Mouse (Mus musculus) liver, embryonic 11.5 days (tissue): ENCODE measurements around the gene Pdzrn3. TPM values are rescaled to one million over a fixed set of nuclear protein-coding genes. Genes with fewer than 3 reads are reported as not detected.

ENCODE experiments used
- ATAC-seq: fragments of 200-750 bp; cut with Nextera tagmentation; replicated peaks from 2 replicates; pipeline ENCODE4 v1.8.0; 2017; ENCODE audit warnings: moderate number of reproducible peaks, mild to moderate bottlenecking, moderate TSS enrichment, moderate library complexity; ENCODE audit not compliant: low FRiP score
- DNase-seq: peaks from one replicate; pipeline ENCODE4 v3.0.0-alpha.2; 2017; ENCODE audit warnings: low spot score
- H3K27ac ChIP-seq: fragments of 300-500 bp; sonication (generic); 2 replicates; pipeline ENCODE4 v1.5.1; 2014; ENCODE audit warnings: mild to moderate bottlenecking, low read depth, low read length, control low read depth
- H3K27me3 ChIP-seq: fragments of 300-500 bp; sonication (generic); replicated peaks from 2 replicates; pipeline ENCODE4 v1.6.1; 2014; ENCODE audit warnings: low read length, mixed read lengths; ENCODE audit not compliant: control insufficient read depth, insufficient read depth
- H3K36me3 ChIP-seq: fragments of 300-500 bp; sonication (generic); 2 replicates; pipeline ENCODE4 v1.6.1; 2014; ENCODE audit warnings: mild to moderate bottlenecking, low read length, moderate library complexity, mixed read lengths; ENCODE audit not compliant: control insufficient read depth, insufficient read depth
- H3K4me1 ChIP-seq: fragments of 300-500 bp; sonication (generic); replicated peaks from 2 replicates; pipeline ENCODE4 v1.6.1; 2014; ENCODE audit warnings: low read length, mixed read lengths; ENCODE audit not compliant: control insufficient read depth, insufficient read depth
- H3K4me2 ChIP-seq: fragments of 300-500 bp; sonication (generic); 2 replicates; pipeline ENCODE4 v1.6.1; 2014; ENCODE audit warnings: mild to moderate bottlenecking, control low read depth, moderate library complexity
- H3K4me3 ChIP-seq: fragments of 300-500 bp; sonication (generic); 2 replicates; pipeline ENCODE4 v1.5.1; 2014; ENCODE audit warnings: low read depth, low read length, control low read depth
- H3K9ac ChIP-seq: fragments of 300-500 bp; sonication (generic); 2 replicates; pipeline ENCODE4 v1.6.1; 2014; ENCODE audit warnings: low read depth, low read length, control low read depth
- H3K9me3 ChIP-seq: fragments of 300-500 bp; sonication (generic); 2 replicates; pipeline ENCODE4 v1.6.1; 2016; ENCODE audit warnings: low read length, inconsistent platforms, mixed read lengths; ENCODE audit not compliant: control insufficient read depth
- WGBS: fragments of 180-500 bp; shearing (Covaris S2); extraction: QIAGEN DNeasy Blood & Tissue Kit; methylation state at CpG from one replicate; pipeline ENCODE4 v1.1.7; 2014; 5-methylcytosine and 5-hydroxymethylcytosine counted together
- polyA plus RNA-seq: library from polyadenylated mRNA; unstranded; fragments of >200 nt; fragmentation: Nextera tagmentation; extraction: Ambion mirVana; gene quantifications from 2 replicates; pipeline ENCODE4 v1.2.1, GENCODE M21; 2014

The Pdzrn3 gene
- polyA plus RNA-seq, 1 experiment from 2014 or later: 4.8 TPM

- Histone ChIP-seq H3K27me3 (no peaks in the 10 kb centered on the region), H3K4me3 (no peak overlapping the region), H3K9ac (no peak overlapping the region), H3K27ac (no peak overlapping the region), H3K4me1 (no peaks in the 10 kb centered on the region), H3K4me2 (no peak overlapping the region), H3K36me3 (no peaks in the 10 kb centered on the region), H3K9me3 (no peaks in the 10 kb centered on the region)
- ATAC-seq: no peak
- DNase-seq: no peak
- WGBS: 79% methylated on average over 15 of the region's 15 CpGs
Measured at GRCm38 (mm10) chr6:101297563-101298520, 79.9 kb downstream of the Pdzrn3 start.

GRCm38 (mm10) chr6:101296997-101297396 is 80.7 kb downstream of the Pdzrn3 start:
- Histone ChIP-seq H3K36me3 (no peaks in the 10 kb centered on the region), H3K27ac (no peak overlapping the region), H3K9me3 (no peaks in the 10 kb centered on the region), H3K27me3 (no peaks in the 10 kb centered on the region), H3K4me3 (no peak overlapping the region), H3K4me2 (no peak overlapping the region), H3K4me1 (no peaks in the 10 kb centered on the region), H3K9ac (no peak overlapping the region)
- DNase-seq (no peak), ATAC-seq (no peak)
- 77% methylated on average over 8 of the region's 8 CpGs for WGBS

GRCm38 (mm10) chr6:101296280-101296679 is 81.4 kb downstream of the Pdzrn3 start:
- Histone ChIP-seq H3K4me1 (no peaks in the 10 kb centered on the region), H3K9me3 (no peaks in the 10 kb centered on the region), H3K9ac (no peak overlapping the region), H3K4me3 (no peak overlapping the region), H3K36me3 (no peaks in the 10 kb centered on the region), H3K4me2 (no peak overlapping the region), H3K27ac (no peak overlapping the region), H3K27me3 (no peaks in the 10 kb centered on the region)
- no peak for DNase-seq
- 76% methylated on average over 8 of the region's 8 CpGs for WGBS
- ATAC-seq: no peak

DNA sequence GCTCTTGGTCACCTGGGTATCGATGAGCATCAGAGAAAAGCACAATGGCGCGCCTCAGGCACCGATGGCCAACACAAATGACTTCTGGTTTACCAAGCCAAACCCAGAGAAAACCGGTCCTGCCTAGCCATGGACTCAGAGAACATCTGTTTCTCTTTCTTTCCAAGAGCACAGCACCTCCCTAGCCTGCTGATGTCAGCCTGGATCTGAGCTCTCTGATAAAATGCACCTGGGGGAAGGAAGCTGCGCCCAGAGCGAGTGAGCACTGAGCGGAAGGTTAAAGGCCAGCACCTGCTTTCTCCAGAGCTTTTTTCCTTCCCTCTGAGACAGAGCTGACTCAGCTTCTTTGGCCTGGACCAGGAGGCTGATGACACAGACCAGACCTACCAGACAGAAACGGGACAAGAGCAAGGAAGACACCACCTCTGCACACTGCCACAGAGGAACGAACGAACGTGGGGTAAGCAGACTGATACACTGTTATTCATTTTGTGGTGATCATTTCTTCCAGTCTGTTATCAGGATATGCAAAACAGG is 84.6 kb downstream of the Pdzrn3 start:
- WGBS: 68% methylated on average over 12 of the region's 12 CpGs
- Histone ChIP-seq H3K4me2 (no peak overlapping the region), H3K36me3 (no peaks in the 10 kb centered on the region), H3K27me3 (no peaks in the 10 kb centered on the region), H3K9me3 (no peaks in the 10 kb centered on the region), H3K4me1 (no peaks in the 10 kb centered on the region), H3K9ac (no peak overlapping the region), H3K4me3 (no peak overlapping the region), H3K27ac (no peak overlapping the region)
- 0 out of 2 replicates have a peak, but pooled peaks have one; percentile 23 for ATAC-seq
- DNase-seq: no peak

GRCm38 (mm10) chr6:101291944-101292343 is 85.8 kb downstream of the Pdzrn3 start:
- 55% methylated on average over 2 of the region's 2 CpGs for WGBS
- Histone ChIP-seq H3K4me2 (no peak overlapping the region), H3K4me3 (no peak overlapping the region), H3K9me3 (no peaks in the 10 kb centered on the region), H3K36me3 (no peaks in the 10 kb centered on the region), H3K27ac (no peak overlapping the region), H3K27me3 (no peaks in the 10 kb centered on the region), H3K9ac (no peak overlapping the region), H3K4me1 (no peaks in the 10 kb centered on the region)
- ATAC-seq: no peak
- DNase-seq: no peak

- DNase-seq: no peak
- Histone ChIP-seq H3K4me2 (no peak overlapping the region), H3K4me3 (no peak overlapping the region), H3K27ac (no peak overlapping the region), H3K9me3 (no peaks in the 10 kb centered on the region), H3K9ac (no peak overlapping the region), H3K36me3 (no peaks in the 10 kb centered on the region), H3K4me1 (no peaks in the 10 kb centered on the region), H3K27me3 (no peaks in the 10 kb centered on the region)
- 33% methylated on average over 2 of the region's 2 CpGs for WGBS
- ATAC-seq: no peak
Measured at GRCm38 (mm10) chr6:101290160-101290559, 87.5 kb downstream of the Pdzrn3 start.

DNA sequence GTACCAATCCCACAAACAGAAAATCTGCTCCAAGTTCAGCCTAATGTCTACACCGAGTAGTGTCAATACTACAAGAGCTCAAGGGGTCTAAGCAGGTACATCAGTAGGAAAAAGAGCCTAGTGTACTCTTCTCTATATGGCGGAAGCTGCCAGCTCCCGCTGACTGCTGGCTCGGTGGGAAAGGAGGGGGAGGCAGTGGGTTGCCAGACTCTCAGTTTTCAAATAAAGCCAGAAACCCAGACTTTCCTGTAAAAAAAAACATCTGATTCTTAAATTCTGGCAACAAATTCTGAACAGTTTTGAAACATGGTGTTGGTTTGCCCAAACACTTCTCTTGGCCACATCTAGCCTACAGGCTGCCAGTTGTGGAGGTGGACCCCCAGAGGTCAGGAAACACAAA is 88.3 kb downstream of the Pdzrn3 start:
- H3K4me2 ChIP-seq: no peak overlapping the region
- no peak overlapping the region for H3K4me3 ChIP-seq
- no peaks in the 10 kb centered on the region for H3K4me1 ChIP-seq
- no peaks in the 10 kb centered on the region for H3K36me3 ChIP-seq
- H3K27me3 ChIP-seq: no peaks in the 10 kb centered on the region
- ATAC-seq: no peak
- DNase-seq: no peak
- H3K9me3 ChIP-seq: no peaks in the 10 kb centered on the region
- WGBS: 82% methylated on average over 4 of the region's 4 CpGs
- no peak overlapping the region for H3K9ac ChIP-seq
- no peak overlapping the region for H3K27ac ChIP-seq

- Histone ChIP-seq H3K4me2 (no peak overlapping the region), H3K27ac (no peak overlapping the region), H3K9me3 (no peaks in the 10 kb centered on the region), H3K4me3 (no peak overlapping the region), H3K27me3 (no peaks in the 10 kb centered on the region), H3K4me1 (no peaks in the 10 kb centered on the region), H3K9ac (no peak overlapping the region), H3K36me3 (no peaks in the 10 kb centered on the region)
- DNase-seq (no peak), ATAC-seq (no peak)
- 76% methylated on average over 5 of the region's 5 CpGs for WGBS
Measured at GRCm38 (mm10) chr6:101287566-101288173, 90.0 kb downstream of the Pdzrn3 start.
